Mouse (Mus musculus) forebrain, postnatal 0 days (tissue): ENCODE results near the gene Zfp940. TPM values are rescaled to one million over a fixed set of nuclear protein-coding genes. Genes with fewer than 3 reads are reported as not detected.

Experiments used
- ATAC-seq: fragments of 200-750 bp; cut with Nextera tagmentation; 2 replicates; pipeline ENCODE4 v1.8.0; 2017; ENCODE audit warnings: mild to moderate bottlenecking, moderate library complexity
- DNase-seq: peaks from one replicate; pipeline ENCODE4 v3.0.0-alpha.2; 2015
- H3K27ac ChIP-seq: fragments of 300-500 bp; sonication (generic); 2 replicates; pipeline ENCODE4 v1.5.1; 2014; ENCODE audit warnings: low read depth, mild to moderate bottlenecking, antibody characterized with exemption, low read length, moderate library complexity, mixed read lengths
- H3K27me3 ChIP-seq: fragments of 300-500 bp; sonication (generic); 2 replicates; pipeline ENCODE4 v1.6.1; 2014; ENCODE audit warnings: mild to moderate bottlenecking, low read length, mixed read lengths; ENCODE audit not compliant: insufficient read depth
- H3K36me3 ChIP-seq: fragments of 300-500 bp; sonication (generic); 2 replicates; pipeline ENCODE4 v1.6.1; 2014; ENCODE audit warnings: mild to moderate bottlenecking, moderate library complexity; ENCODE audit not compliant: insufficient read depth
- H3K4me1 ChIP-seq: fragments of 300-500 bp; sonication (generic); 2 replicates; pipeline ENCODE4 v1.6.1; 2014; ENCODE audit warnings: antibody characterized with exemption; ENCODE audit not compliant: insufficient read depth
- H3K4me2 ChIP-seq: fragments of 300-500 bp; sonication (generic); 2 replicates; pipeline ENCODE4 v1.6.1; 2014; ENCODE audit warnings: low read depth, mild to moderate bottlenecking, moderate library complexity
- H3K4me3 ChIP-seq: fragments of 300-500 bp; sonication (generic); 2 replicates; pipeline ENCODE4 v1.5.1; 2014; ENCODE audit warnings: low read depth, low read length, mixed read lengths
- H3K9ac ChIP-seq: fragments of 300-500 bp; sonication (generic); 2 replicates; pipeline ENCODE4 v1.6.1; 2014; ENCODE audit warnings: mild to moderate bottlenecking
- H3K9me3 ChIP-seq: fragments of 300-500 bp; sonication (generic); 2 replicates; pipeline ENCODE4 v1.6.1; 2016; ENCODE audit warnings: low read length
- CTCF ChIP-seq: sonication (generic); IDR thresholded peaks from 2 replicates; pipeline ENCODE4 v1.5.1; 2016; ENCODE audit warnings: antibody characterized with exemption, control low read depth, low read depth
- WGBS: fragments of 180-500 bp; shearing (Covaris S2); extraction: QIAGEN DNeasy Blood & Tissue Kit; methylation state at CpG from one replicate; pipeline ENCODE4 v1.1.7; 2014; 5-methylcytosine and 5-hydroxymethylcytosine counted together
- polyA plus RNA-seq: library from polyadenylated mRNA; unstranded; fragments of >200 nt; fragmentation: Nextera tagmentation; extraction: Ambion mirVana; gene quantifications from 2 replicates; pipeline ENCODE4 v1.2.1, GENCODE M21; 2015
- total RNA-seq: library from RNA; depleted of rRNA; stranded (reverse); fragments of >200 nt; gene quantifications from 2 replicates; pipeline ENCODE4 v1.2.3, GENCODE M21; 2014

The Zfp940 gene
- total and polyA plus RNA-seq, 2 experiments from 2014 or later: 12.4 to 12.7 TPM

DNA sequence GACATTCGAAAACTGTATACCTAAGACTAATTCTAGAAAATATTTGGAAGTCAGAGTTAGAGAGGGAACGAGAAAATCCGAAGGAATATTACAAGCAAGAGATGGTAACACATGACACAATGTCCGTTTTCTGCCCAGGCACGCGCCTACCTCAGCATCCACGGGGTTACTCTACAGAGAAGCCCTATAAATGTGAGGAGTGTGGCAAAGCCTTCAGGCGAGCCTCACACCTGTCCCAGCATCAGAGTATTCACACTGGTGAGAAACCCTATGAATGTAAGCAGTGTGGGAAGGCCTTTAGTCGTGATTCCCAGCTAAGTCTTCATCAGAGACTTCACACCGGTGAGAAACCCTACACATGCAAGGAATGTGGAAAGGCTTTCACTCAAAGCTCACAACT, 20.8 kb upstream of the Zfp940 start:
- no peak overlapping the region for H3K4me3 ChIP-seq
- no peaks in the 10 kb centered on the region for H3K27me3 ChIP-seq
- ATAC-seq: no peak
- no peak for DNase-seq
- H3K27ac ChIP-seq: no peak overlapping the region
- WGBS: 95% methylated on average over 10 of the region's 10 CpGs
- no peaks in the 10 kb centered on the region for H3K4me1 ChIP-seq
- no peak overlapping the region for H3K9ac ChIP-seq
- H3K9me3 ChIP-seq: peaks cover 29% of the 10 kb centered on the region
- no peak overlapping the region for H3K4me2 ChIP-seq
- TF ChIP-seq CTCF: no peak
- H3K36me3 ChIP-seq: peaks cover 32% of the 10 kb centered on the region

GRCm38 (mm10) chr7:29861660-29862059, 8.2 kb upstream of the Zfp940 start:
- 91% methylated on average over 7 of the region's 7 CpGs for WGBS
- H3K36me3 ChIP-seq: no peaks in the 10 kb centered on the region
- H3K9me3 ChIP-seq: no peaks in the 10 kb centered on the region
- no peak overlapping the region for H3K4me2 ChIP-seq
- no peak overlapping the region for H3K27ac ChIP-seq
- ATAC-seq (no peak), DNase-seq (no peak)
- 0 out of 2 replicates have a peak, but pooled peaks have one; percentile 19 for TF ChIP-seq CTCF
- no peak overlapping the region for H3K4me3 ChIP-seq
- no peak overlapping the region for H3K9ac ChIP-seq
- no peaks in the 10 kb centered on the region for H3K27me3 ChIP-seq
- peaks cover 7% of the 10 kb centered on the region; the same call in 1 of the 2 replicates for H3K4me1 ChIP-seq

DNA sequence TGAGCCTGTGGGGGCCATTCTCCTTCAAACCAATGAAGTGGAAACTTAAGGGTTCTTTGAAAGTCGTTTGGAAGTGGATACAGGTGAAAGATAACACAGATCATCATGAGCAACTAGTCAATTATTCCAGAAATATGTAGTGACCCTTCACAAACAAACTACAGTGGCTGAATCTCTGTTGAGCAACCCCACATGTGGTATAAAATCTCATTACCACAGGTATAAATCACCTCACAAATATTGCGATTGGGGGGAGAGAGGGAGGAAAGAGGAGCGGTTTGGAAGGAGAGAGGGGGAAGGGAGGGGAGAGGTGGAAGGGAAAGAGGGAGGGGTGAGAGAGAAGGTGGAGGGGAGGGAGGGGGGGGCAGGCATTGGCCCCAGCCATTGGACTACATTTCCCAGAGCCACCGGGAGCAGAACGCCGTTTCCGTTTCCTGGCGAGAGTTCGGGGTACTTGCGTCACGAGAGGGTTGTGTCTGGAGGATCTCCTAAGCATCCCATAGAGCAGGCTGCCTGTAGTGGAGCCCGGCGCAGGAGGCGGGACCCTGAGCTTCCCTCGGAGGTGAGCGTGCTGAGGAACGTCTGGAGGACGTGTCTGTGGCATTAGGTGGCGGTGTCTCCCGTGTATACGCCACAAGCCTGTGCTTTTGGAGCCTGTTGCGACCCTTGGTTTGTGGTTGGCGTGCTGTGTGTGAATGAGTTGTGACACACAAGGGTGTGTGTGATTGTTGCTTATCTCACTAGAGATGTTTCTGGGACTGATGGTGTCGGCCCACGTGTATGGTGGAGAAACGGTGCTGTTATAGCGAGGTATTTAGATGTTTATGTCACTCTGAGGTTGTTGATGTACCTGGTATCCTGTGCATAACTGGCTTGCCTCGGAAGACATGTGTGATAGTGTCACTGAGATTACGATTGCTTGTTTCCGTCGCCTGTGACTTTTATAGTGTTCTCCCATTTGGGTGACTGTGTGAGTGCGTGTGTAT, 6.4 kb upstream of the Zfp940 start, which contains the start of gene Zfp420:
Gene Zfp420, plus strand, starts transcription at position 448 of the 986 bp plus-strand sequence.
- no peaks in the 10 kb centered on the region for H3K36me3 ChIP-seq
- peak; percentile 99 for ATAC-seq
- 4% methylated on average over 32 of the region's 32 CpGs for WGBS
- peak within 1 kb of the TSS; percentile 59 for H3K4me3 ChIP-seq
- no peak within 1 kb of the TSS for H3K27ac ChIP-seq
- no peaks in the 10 kb centered on the region for H3K27me3 ChIP-seq
- peak; percentile 55 for TF ChIP-seq CTCF
- H3K4me1 ChIP-seq: peaks cover 7% of the 10 kb centered on the region; the same call in 1 of the 2 replicates
- H3K9me3 ChIP-seq: no peaks in the 10 kb centered on the region
- DNase-seq: peak; percentile 95
- H3K4me2 ChIP-seq: peak within 1 kb of the TSS; percentile 64
- peak within 1 kb of the TSS; percentile 52 for H3K9ac ChIP-seq

DNA sequence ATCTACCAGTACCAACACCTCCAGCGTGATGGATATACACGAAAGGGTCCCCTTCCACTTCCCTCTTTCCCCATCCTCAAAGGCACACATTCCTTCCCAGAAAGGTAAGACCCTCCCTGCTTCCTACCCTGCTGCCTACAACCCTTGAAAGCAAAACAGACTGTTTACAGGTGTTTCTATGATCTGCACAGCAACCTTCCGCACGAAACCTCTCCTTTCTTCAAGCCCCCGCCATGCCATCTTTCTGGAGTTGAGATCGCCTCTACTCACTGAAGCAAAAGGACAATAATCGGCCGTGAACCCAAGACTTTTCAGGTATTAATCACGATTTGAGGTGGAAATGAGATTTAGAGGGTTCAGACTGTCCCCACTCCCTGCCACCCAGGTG, 644 bp downstream of the Zfp940 start:
- Histone ChIP-seq H3K4me2 (peak overlapping the region; percentile 57), H3K9me3 (no peaks in the 10 kb centered on the region), H3K4me3 (peak overlapping the region; percentile 45), H3K36me3 (peaks cover 18% of the 10 kb centered on the region; the same call in 1 of the 2 replicates), H3K27me3 (no peaks in the 10 kb centered on the region), H3K9ac (peak overlapping the region; percentile 53), H3K27ac (no peak overlapping the region), H3K4me1 (no peaks in the 10 kb centered on the region)
- DNase-seq: no peak
- no peak for TF ChIP-seq CTCF
- no peak for ATAC-seq
- 58% methylated on average over 9 of the region's 9 CpGs for WGBS

DNA sequence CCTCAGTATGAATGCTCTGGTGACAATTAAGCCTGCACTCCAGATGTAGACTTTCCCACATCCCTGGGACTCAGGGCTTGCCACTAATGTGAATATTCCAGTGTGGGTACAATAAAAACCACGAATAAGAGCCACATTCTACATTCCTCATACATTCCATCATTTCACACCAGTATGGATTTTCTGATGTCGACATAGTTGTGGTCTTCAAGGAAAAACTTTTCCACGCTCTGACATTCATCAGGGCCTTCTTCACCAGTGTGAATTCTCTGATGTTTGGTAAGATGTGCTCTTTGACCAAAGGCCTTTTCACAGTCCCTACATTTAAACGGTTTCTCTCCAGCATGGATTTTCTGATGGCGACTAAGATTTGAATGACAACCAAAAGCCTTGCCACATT, 8.9 kb downstream of the Zfp940 start:
- TF ChIP-seq CTCF: no peak
- DNase-seq (no peak), ATAC-seq (no peak)
- Histone ChIP-seq H3K9me3 (no peaks in the 10 kb centered on the region), H3K9ac (no peak overlapping the region), H3K4me1 (no peaks in the 10 kb centered on the region), H3K27ac (no peak overlapping the region), H3K27me3 (no peaks in the 10 kb centered on the region), H3K4me2 (no peak overlapping the region), H3K4me3 (no peak overlapping the region), H3K36me3 (peaks cover 34% of the 10 kb centered on the region)
- WGBS: 91% methylated on average over 5 of the region's 5 CpGs

GRCm38 (mm10) chr7:29842105-29842504, 11.4 kb downstream of the Zfp940 start:
- no peak for TF ChIP-seq CTCF
- Histone ChIP-seq H3K27me3 (no peaks in the 10 kb centered on the region), H3K4me1 (no peaks in the 10 kb centered on the region), H3K4me3 (no peak overlapping the region), H3K4me2 (no peak overlapping the region), H3K9ac (no peak overlapping the region), H3K27ac (no peak overlapping the region), H3K9me3 (no peaks in the 10 kb centered on the region), H3K36me3 (peaks cover 23% of the 10 kb centered on the region)
- 100% methylated on average over 1 of the region's 1 CpGs for WGBS
- no peak for ATAC-seq
- DNase-seq: no peak

DNA sequence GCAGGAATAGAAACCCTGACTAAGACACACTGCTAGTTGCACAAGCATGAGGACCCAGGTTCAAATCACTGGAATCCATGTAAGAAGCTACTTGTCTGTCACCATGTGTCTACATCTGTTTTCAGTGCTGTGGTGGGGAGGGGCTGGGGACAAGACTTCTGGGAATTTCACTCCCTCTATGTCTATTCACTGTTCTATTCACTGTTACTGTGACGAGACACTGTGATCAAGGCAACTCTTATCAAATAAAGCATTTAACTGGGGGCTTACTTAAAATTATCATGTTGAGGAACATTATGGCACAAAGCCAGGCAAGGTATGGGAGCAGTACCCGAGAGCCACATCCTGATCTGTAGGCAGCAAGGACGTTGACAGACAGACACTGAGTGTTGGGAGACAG, 14.2 kb downstream of the Zfp940 start:
- Histone ChIP-seq H3K9ac (no peak overlapping the region), H3K36me3 (peaks cover 6% of the 10 kb centered on the region), H3K4me2 (no peak overlapping the region), H3K27ac (no peak overlapping the region), H3K4me1 (no peaks in the 10 kb centered on the region), H3K9me3 (no peaks in the 10 kb centered on the region), H3K27me3 (no peaks in the 10 kb centered on the region), H3K4me3 (no peak overlapping the region)
- ATAC-seq: no peak
- no peak for TF ChIP-seq CTCF
- no peak for DNase-seq
- WGBS: 84% methylated on average over 3 of the region's 3 CpGs
